Mouse (Mus musculus): ENCODE results near the gene Apoo. TPM values are rescaled to one million over a fixed set of nuclear protein-coding genes. Genes with fewer than 3 reads are reported as not detected.
A peak's percentile ranks its signal among the peaks of the same experiment; 100 is the strongest.
"Not testable (repeated sequence)": the region's sequence is repeated elsewhere in the genome, so short reads cannot be mapped to it uniquely, and the experiment has no call there.

Gene Apoo
- total and polyA plus RNA-seq, 3 experiments = 25.0 to 28.1 TPM; not detected in 1

DNA sequence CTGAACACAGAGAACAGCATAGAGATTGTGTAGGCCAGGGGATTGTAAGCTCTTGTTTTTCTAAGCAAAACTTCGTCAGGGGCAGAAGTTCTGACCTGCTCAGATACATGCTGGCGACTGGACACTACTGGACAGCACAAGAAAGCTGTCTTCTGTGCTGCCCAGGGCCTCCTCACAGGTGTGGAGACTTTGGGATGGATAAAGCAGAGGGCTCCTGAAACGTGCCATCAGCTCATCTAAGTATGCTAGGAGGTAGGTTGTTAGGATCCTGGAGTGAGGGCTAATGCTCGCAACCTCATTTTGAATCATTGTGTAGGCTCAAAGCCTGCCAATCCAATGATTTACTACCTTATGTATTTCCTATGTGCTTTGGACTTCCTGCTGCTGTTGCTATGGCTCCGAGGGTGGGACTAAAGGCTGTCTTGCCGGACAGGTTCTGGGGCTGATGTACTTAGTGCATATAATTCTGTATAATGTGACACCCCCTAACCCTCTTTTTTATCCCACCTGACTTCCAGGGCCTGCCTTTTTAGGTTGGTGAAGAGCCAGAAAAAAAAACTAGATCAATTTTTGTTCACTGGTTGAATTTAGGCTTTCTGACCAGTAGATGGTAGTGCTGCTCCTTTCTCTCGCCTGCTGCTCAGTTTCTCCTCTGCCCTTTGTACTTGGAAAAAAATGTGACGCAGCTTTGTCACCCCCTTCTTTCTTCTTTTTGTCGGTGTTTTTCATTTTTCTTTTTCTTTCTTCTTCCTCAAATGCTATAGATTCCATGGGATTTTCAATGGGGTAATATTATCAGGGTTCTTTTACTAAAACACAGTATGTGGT lies 64.8 kb downstream of the Apoo start:
- DNase-seq (ENCODE audit: low read depth, low spot score) = peak; percentile 44
- no peak for TF ChIP-seq UBTF (IDR thresholded peaks at IDR 0.05; ENCODE audit: borderline replicate concordance, insufficient read depth, low read depth, low read length)
- TF ChIP-seq ZC3H11A (IDR thresholded peaks at IDR 0.05; ENCODE audit: low read depth, low read length) = 0 out of 2 replicates have a peak, but pooled peaks have one; percentile 17
- TF ChIP-seq GABPA (IDR thresholded peaks at IDR 0.05; ENCODE audit: low read depth, low read length) = no peak
- TF ChIP-seq TBP (IDR thresholded peaks at IDR 0.05; ENCODE audit: low read depth, low read length) = no peak
- TF ChIP-seq RAD21 (IDR thresholded peaks at IDR 0.05; ENCODE audit: low read depth, low read length) = peak; percentile 74
- TF ChIP-seq JUND (IDR thresholded peaks at IDR 0.05; ENCODE audit: low read depth, low read length) = no peak
- TF ChIP-seq SMC3 (IDR thresholded peaks at IDR 0.05; ENCODE audit: low read depth, low read length) = peak; percentile 56
- TF ChIP-seq POLR2A (IDR thresholded peaks at IDR 0.05; ENCODE audit: control insufficient read depth in 1 of 2, insufficient read depth in 1 of 2, low read depth in 1 of 2, low read length in 2 of 2, poor library complexity in 1 of 2) = no peak
- TF ChIP-seq ZNF384 (IDR thresholded peaks at IDR 0.05; ENCODE audit: low read depth, low read length) = peak; percentile 68
- no peak for TF ChIP-seq MXI1 (IDR thresholded peaks at IDR 0.05; ENCODE audit: low read depth, low read length)
- peak; percentile 34 to 69 (median 35); a peak in 4 of 6 replicates for TF ChIP-seq CTCF (IDR thresholded peaks at IDR 0.05 in 2 of 3, conservative IDR thresholded peaks at IDR 0.05 in 1 of 3; ENCODE audit: control insufficient read depth in 1 of 3, insufficient read depth in 1 of 3, low read depth in 2 of 3, low read length in 3 of 3, poor library complexity in 1 of 3, severe bottlenecking in 1 of 3)
- TF ChIP-seq SIN3A (IDR thresholded peaks at IDR 0.05; ENCODE audit: low read length) = no peak
- no peaks in the 10 kb centered on the region for H3K27me3 ChIP-seq (ENCODE audit: control insufficient read depth in 1 of 2, insufficient read depth in 2 of 2, low read length in 2 of 2)

DNA sequence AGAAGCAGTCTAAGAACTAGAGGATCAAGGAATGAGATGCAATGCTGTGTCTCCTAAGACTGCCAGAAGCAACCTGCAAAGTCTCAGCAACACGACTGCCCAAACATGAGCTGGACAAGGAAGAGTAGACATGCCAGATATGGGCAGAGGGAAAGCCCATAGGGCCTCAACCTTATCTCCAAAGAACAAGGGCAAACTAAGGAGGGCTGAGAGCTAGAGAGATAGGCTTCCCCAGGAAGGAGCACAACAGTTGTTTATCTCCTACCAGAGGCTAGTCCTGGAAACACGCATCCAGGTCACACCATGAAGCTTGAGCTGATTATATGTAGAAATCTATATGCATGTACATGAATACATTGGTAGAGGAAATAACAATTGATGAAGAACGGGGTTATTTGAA lies 78.5 kb downstream of the Apoo start:
- H3K9me3 ChIP-seq (replicated peaks; ENCODE audit: insufficient read depth, low read length); H3K27me3 ChIP-seq (ENCODE audit: control insufficient read depth in 1 of 2, insufficient read depth in 2 of 2, low read length in 2 of 2); H3K36me3 ChIP-seq (ENCODE audit: control insufficient read depth in 1 of 2, insufficient read depth in 2 of 2, low read length in 2 of 2); H3K27ac ChIP-seq (ENCODE audit: control insufficient read depth, low read depth, low read length); H3K79me2 ChIP-seq (ENCODE audit: control insufficient read depth, insufficient read depth, low read length, poor library complexity); H3K4me3 ChIP-seq (ENCODE audit: control insufficient read depth in 1 of 2, insufficient read depth in 1 of 2, low read depth in 2 of 2, low read length in 2 of 2); H3K9ac ChIP-seq (ENCODE audit: control insufficient read depth, low read depth, low read length, poor library complexity, severe bottlenecking); H3K4me1 ChIP-seq (ENCODE audit: control insufficient read depth in 1 of 2, insufficient read depth in 2 of 2, low read length in 2 of 2); DNase-seq (ENCODE audit: low read depth, low spot score): not testable (repeated sequence)

More for the DNA sequence above, 64.8 kb downstream of the Apoo start:
- no peaks in the 10 kb centered on the region for H3K4me1 ChIP-seq (ENCODE audit: control insufficient read depth in 1 of 2, insufficient read depth in 2 of 2, low read length in 2 of 2)
- H3K36me3 ChIP-seq (ENCODE audit: control insufficient read depth in 1 of 2, insufficient read depth in 2 of 2, low read length in 2 of 2) = no peaks in the 10 kb centered on the region
- H3K27ac ChIP-seq (ENCODE audit: control insufficient read depth, low read depth, low read length) = no peak overlapping the region
- no peaks in the 10 kb centered on the region for H3K79me2 ChIP-seq (ENCODE audit: control insufficient read depth, insufficient read depth, low read length, poor library complexity)
- H3K9me3 ChIP-seq (replicated peaks; ENCODE audit: insufficient read depth, low read length) = no peaks in the 10 kb centered on the region
- no peak overlapping the region for H3K9ac ChIP-seq (ENCODE audit: control insufficient read depth, low read depth, low read length, poor library complexity, severe bottlenecking)
- H3K4me3 ChIP-seq (ENCODE audit: control insufficient read depth in 1 of 2, insufficient read depth in 1 of 2, low read depth in 2 of 2, low read length in 2 of 2) = no peak overlapping the region

DNA sequence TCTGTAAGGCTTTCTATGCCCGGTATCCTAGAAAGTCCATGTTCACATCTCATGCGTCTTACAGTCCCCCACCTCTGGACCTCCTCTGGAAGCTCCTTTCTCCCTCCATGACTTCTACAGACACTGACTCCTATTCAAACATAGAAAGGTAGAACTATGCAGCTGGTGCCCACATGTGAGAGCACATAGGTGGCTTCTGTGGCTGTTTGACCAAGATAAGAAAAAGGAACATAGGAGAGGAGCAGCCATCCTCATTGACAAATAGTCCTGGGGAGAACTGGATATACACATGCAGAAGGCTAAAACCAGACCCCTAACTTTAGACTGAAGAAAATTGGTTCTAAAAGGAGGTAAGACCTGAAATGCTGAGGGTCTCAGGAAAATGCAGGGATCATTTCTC lies 79.1 kb downstream of the Apoo start:
- H3K36me3 ChIP-seq (ENCODE audit: control insufficient read depth in 1 of 2, insufficient read depth in 2 of 2, low read length in 2 of 2); H3K4me1 ChIP-seq (ENCODE audit: control insufficient read depth in 1 of 2, insufficient read depth in 2 of 2, low read length in 2 of 2); H3K9ac ChIP-seq (ENCODE audit: control insufficient read depth, low read depth, low read length, poor library complexity, severe bottlenecking); H3K9me3 ChIP-seq (replicated peaks; ENCODE audit: insufficient read depth, low read length); H3K79me2 ChIP-seq (ENCODE audit: control insufficient read depth, insufficient read depth, low read length, poor library complexity); H3K27ac ChIP-seq (ENCODE audit: control insufficient read depth, low read depth, low read length); H3K27me3 ChIP-seq (ENCODE audit: control insufficient read depth in 1 of 2, insufficient read depth in 2 of 2, low read length in 2 of 2); H3K4me3 ChIP-seq (ENCODE audit: control insufficient read depth in 1 of 2, insufficient read depth in 1 of 2, low read depth in 2 of 2, low read length in 2 of 2): not testable (repeated sequence)
- DNase-seq (ENCODE audit: low read depth, low spot score) = peak; percentile 10
- TF ChIP-seq EP300 (IDR thresholded peaks at IDR 0.05; ENCODE audit: low read depth in 1 of 2, low read length in 2 of 2) (0 out of 4 replicates have a peak, but pooled peaks of 1 of the 2 experiments have one; percentile 8), TAL1 (IDR thresholded peaks at IDR 0.05; ENCODE audit: low read length) (peak; percentile 28; the same call in 1 of the 2 replicates)

DNA sequence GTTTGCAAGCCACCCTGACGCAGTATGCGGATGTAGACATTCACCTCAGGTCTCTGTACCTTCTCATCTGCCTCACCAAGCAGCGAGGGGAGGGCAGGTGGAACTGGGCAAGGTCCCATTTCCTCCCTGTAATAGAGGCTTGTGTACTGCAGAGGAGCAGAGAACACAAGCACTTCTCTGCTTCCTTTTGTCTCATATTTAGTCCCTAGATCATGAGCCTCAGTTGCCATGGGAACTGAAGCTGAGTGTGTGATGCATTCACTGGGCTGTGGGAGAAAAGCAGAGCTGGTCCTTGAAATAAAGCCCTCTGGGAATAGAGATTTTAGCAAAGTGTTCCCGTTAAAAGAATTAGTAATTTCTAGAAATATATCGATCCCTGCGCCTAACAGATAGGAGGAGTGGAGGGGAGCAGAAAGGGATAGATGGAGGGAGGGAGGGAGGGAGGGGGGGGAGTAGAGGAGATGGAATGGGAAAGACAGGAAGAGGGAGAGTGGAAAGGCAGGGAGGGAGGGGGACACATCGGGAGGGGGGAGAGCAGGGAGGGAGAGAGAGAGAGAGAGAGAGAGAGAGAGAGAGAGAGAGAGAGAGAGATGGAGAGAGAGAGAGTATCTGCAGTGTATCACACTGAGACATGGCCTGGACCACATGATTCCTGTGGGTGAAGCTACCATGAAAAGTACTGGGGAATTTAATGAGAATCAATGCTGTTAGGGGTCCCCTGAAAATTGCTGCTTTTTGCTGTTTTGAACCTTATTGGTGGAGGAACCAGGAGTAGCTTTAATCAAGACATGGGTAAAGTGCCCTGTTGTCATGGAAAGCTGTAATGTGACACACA lies 83.3 kb downstream of the Apoo start:
- not testable (repeated sequence) for H3K4me1 ChIP-seq (ENCODE audit: control insufficient read depth in 1 of 2, insufficient read depth in 2 of 2, low read length in 2 of 2); H3K27ac ChIP-seq (ENCODE audit: control insufficient read depth, low read depth, low read length); H3K79me2 ChIP-seq (ENCODE audit: control insufficient read depth, insufficient read depth, low read length, poor library complexity); H3K36me3 ChIP-seq (ENCODE audit: control insufficient read depth in 1 of 2, insufficient read depth in 2 of 2, low read length in 2 of 2); H3K9ac ChIP-seq (ENCODE audit: control insufficient read depth, low read depth, low read length, poor library complexity, severe bottlenecking); H3K9me3 ChIP-seq (replicated peaks; ENCODE audit: insufficient read depth, low read length); H3K4me3 ChIP-seq (ENCODE audit: control insufficient read depth in 1 of 2, insufficient read depth in 1 of 2, low read depth in 2 of 2, low read length in 2 of 2); H3K27me3 ChIP-seq (ENCODE audit: control insufficient read depth in 1 of 2, insufficient read depth in 2 of 2, low read length in 2 of 2); DNase-seq (ENCODE audit: low read depth, low spot score)
